ENCODE assay signal across 10 mouse cellular contexts in the genomic region with DNA sequence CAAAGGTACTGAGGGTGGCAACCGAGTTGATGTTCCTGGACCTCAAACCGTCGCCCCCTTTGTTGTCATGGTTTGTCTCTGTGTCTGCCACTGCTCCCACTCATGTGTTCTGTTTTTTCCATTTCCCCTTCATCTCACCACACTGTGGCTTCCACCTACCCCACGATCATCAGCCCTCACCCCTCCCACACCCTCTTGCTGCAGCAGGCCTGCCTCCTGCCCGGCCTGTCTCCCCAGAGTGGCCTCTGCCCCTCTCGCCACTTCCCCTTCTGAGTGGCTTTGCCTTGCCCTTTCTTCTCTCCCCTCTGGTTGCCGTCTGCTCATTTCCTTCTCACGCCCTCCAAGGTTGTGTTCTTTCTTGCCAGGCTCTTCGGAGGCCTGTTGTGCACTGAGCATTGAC.
DNase-seq lines count a peak whose midpoint lies in the region; ATAC-seq and TF ChIP-seq lines count a peak whose summit lies in the region.
"Had no signal": no experiment of that assay in that cellular context is flagged by ENCODE, and none has a peak within 500 bp of the region (broad histone marks: within the 10 kb centered on the region; RNA-seq: fewer than 3 reads in every experiment).

No protein-coding gene starts in this region.

- no peak overlapping the region for H3K4me3 ChIP-seq in heart, embryonic 16.5 days (ENCODE audit: low read length)
- H3K4me3 ChIP-seq in thymus, adult 2 months (ENCODE audit: control insufficient read depth, insufficient read depth, low read length), result no peak overlapping the region
- H3K4me3 ChIP-seq in hindbrain, embryonic 11.5 days (ENCODE audit: low read depth, low read length), result no peak overlapping the region
- H3K4me3 ChIP-seq: embryonic facial prominence, embryonic 12.5 days; left cerebral cortex, adult 2 months had no signal

- peaks cover 4% of the 10 kb centered on the region for H3K4me1 ChIP-seq in heart, embryonic 16.5 days (ENCODE audit: control insufficient read depth, insufficient read depth, low read length)
- peaks cover 14% of the 10 kb centered on the region for H3K4me1 ChIP-seq in thymus, adult 2 months (replicated peaks; ENCODE audit: control insufficient read depth, insufficient read depth, low read length)
- H3K4me1 ChIP-seq in hindbrain, embryonic 11.5 days (replicated peaks; ENCODE audit: control insufficient read depth, insufficient read depth, low read length), result no peaks in the 10 kb centered on the region
- H3K4me1 ChIP-seq: embryonic facial prominence, embryonic 12.5 days had no signal

- peak; percentile 7 for DNase-seq in gastrocnemius, postnatal 14 days
- DNase-seq in gastrocnemius, postnatal 10 days, result no peak
- peak; percentile 45 to 49 for DNase-seq in B cell, adult 2 months
- peak; percentile 61 for DNase-seq in lung, postnatal 36 days
- DNase-seq in thymus, adult 2 months, result peak; percentile 43
- DNase-seq in hindbrain, embryonic 11.5 days (ENCODE audit: low spot score), result no peak

- no peak for TF ChIP-seq POLR2A in thymus, adult 2 months (IDR thresholded peaks at IDR 0.05; ENCODE audit: control insufficient read depth, extremely low read depth, insufficient read depth, low read length, poor library complexity)

- TF ChIP-seq CTCF in thymus, adult 2 months (IDR thresholded peaks at IDR 0.05; ENCODE audit: borderline replicate concordance, control insufficient read depth, extremely low read depth, insufficient read depth, low read length, poor library complexity), result no peak

- H3K4me2 ChIP-seq in heart, embryonic 16.5 days (ENCODE audit: low read depth, low read length), result no peak overlapping the region
- H3K4me2 ChIP-seq in hindbrain, embryonic 11.5 days (replicated peaks; ENCODE audit: low read depth, low read length), result no peak overlapping the region
- H3K4me2 ChIP-seq: embryonic facial prominence, embryonic 12.5 days had no signal

- ATAC-seq in heart, embryonic 16.5 days (replicated peaks; ENCODE audit: extremely low read depth, insufficient read depth, low FRiP score), result peak; percentile 46; the same call in 1 of the 2 replicates
- ATAC-seq in hindbrain, embryonic 11.5 days (ENCODE audit: low FRiP score), result no peak
- ATAC-seq in erythroblast, adult 5-6 weeks (replicated peaks; ENCODE audit: low FRiP score, poor library complexity, severe bottlenecking), result no peak

- 57% methylated on average over 9 of the region's 9 CpGs for WGBS in heart, embryonic 16.5 days
- WGBS in thymus, adult 2 months, result 6% methylated on average over 9 of the region's 9 CpGs
- WGBS in hindbrain, embryonic 11.5 days, result 78% methylated on average over 9 of the region's 9 CpGs

- intact Hi-C loops in gastrocnemius, postnatal 14 days (cut with DNase I; ENCODE audit: low total_unique reads), result no loop called here

- no peak overlapping the region for H3K9ac ChIP-seq in heart, embryonic 16.5 days (ENCODE audit: low read length)
- H3K9ac ChIP-seq in hindbrain, embryonic 11.5 days (ENCODE audit: low read depth, low read length), result no peak overlapping the region
- H3K9ac ChIP-seq: embryonic facial prominence, embryonic 12.5 days had no signal

- H3K36me3 ChIP-seq in heart, embryonic 16.5 days (ENCODE audit: control insufficient read depth, insufficient read depth), result no peaks in the 10 kb centered on the region
- H3K36me3 ChIP-seq in thymus, adult 2 months (ENCODE audit: control insufficient read depth, insufficient read depth, low read length), result no peaks in the 10 kb centered on the region
- H3K36me3 ChIP-seq in hindbrain, embryonic 11.5 days (ENCODE audit: control insufficient read depth, insufficient read depth, low read length), result no peaks in the 10 kb centered on the region
- H3K36me3 ChIP-seq: embryonic facial prominence, embryonic 12.5 days had no signal

- H3K9me3 ChIP-seq in heart, embryonic 16.5 days (replicated peaks; ENCODE audit: control insufficient read depth, low read length), result no peaks in the 10 kb centered on the region
- H3K9me3 ChIP-seq in hindbrain, embryonic 11.5 days (ENCODE audit: control insufficient read depth, low read length), result no peaks in the 10 kb centered on the region
- H3K9me3 ChIP-seq: embryonic facial prominence, embryonic 12.5 days had no signal

- no peak overlapping the region for H3K27ac ChIP-seq in heart, embryonic 16.5 days (ENCODE audit: low read length)
- H3K27ac ChIP-seq in thymus, adult 2 months (ENCODE audit: control insufficient read depth, insufficient read depth, low read length), result no peak overlapping the region
- H3K27ac ChIP-seq in hindbrain, embryonic 11.5 days (ENCODE audit: low read depth, low read length), result no peak overlapping the region
- H3K27ac ChIP-seq: embryonic facial prominence, embryonic 12.5 days; left cerebral cortex, adult 2 months had no signal

- H3K27me3 ChIP-seq in heart, embryonic 16.5 days (ENCODE audit: control insufficient read depth, insufficient read depth, low read length), result no peaks in the 10 kb centered on the region
- no peaks in the 10 kb centered on the region for H3K27me3 ChIP-seq in thymus, adult 2 months (ENCODE audit: control insufficient read depth, insufficient read depth, low read length)
- no peaks in the 10 kb centered on the region for H3K27me3 ChIP-seq in hindbrain, embryonic 11.5 days (ENCODE audit: control insufficient read depth, insufficient read depth, low read length)
- H3K27me3 ChIP-seq: embryonic facial prominence, embryonic 12.5 days had no signal

Comparison
In these comparisons a context has a peak if more than half of its experiments do, and no peak if none do; other contexts are left out.
1. DNase-seq: peak in gastrocnemius, postnatal 14 days (single experiment), B cell, adult 2 months (2 of 2), lung, postnatal 36 days (single experiment) and thymus, adult 2 months (single experiment); none in gastrocnemius, postnatal 10 days (single experiment) and hindbrain, embryonic 11.5 days (single experiment).